Mouse (Mus musculus) ES-Bruce4 (cell line): ENCODE measurements around the gene Psma5. TPM values are rescaled to one million over a fixed set of nuclear protein-coding genes. Genes with fewer than 3 reads are reported as not detected.

Experiments
- H3K27ac ChIP-seq: 2 replicates; pipeline ENCODE4 v1.5.1; 2012; ENCODE audit warnings: low read length, inconsistent platforms; ENCODE audit not compliant: insufficient read depth
- H3K27me3 ChIP-seq: 2 replicates; pipeline ENCODE4 v1.6.1; 2012; ENCODE audit warnings: mild to moderate bottlenecking, low read length, inconsistent platforms; ENCODE audit not compliant: control insufficient read depth, poor library complexity, insufficient read depth, severe bottlenecking
- H3K36me3 ChIP-seq: 2 replicates; pipeline ENCODE4 v1.6.1; 2012; ENCODE audit warnings: inconsistent platforms, mild to moderate bottlenecking, low read length, moderate library complexity; ENCODE audit not compliant: control insufficient read depth, poor library complexity, insufficient read depth, severe bottlenecking
- H3K4me1 ChIP-seq: one replicate; pipeline ENCODE4 v1.8.1; 2011; ENCODE audit warnings: low read length; ENCODE audit not compliant: control insufficient read depth, insufficient read depth
- H3K4me3 ChIP-seq: 2 replicates; pipeline ENCODE4 v1.5.1; 2011; ENCODE audit warnings: low read depth, mild to moderate bottlenecking, low read length
- H3K9ac ChIP-seq: 2 replicates; pipeline ENCODE4 v1.6.1; 2012; ENCODE audit warnings: low read depth, mild to moderate bottlenecking, inconsistent platforms; ENCODE audit not compliant: poor library complexity, severe bottlenecking
- H3K9me3 ChIP-seq: replicated peaks from 2 replicates; pipeline ENCODE4 v1.6.1; 2012; ENCODE audit warnings: mild to moderate bottlenecking, low read length, inconsistent platforms; ENCODE audit not compliant: control insufficient read depth, poor library complexity, insufficient read depth, severe bottlenecking
- CTCF ChIP-seq: IDR thresholded peaks from one replicate; pipeline ENCODE4 v1.8.1; 2011; ENCODE audit warnings: low read depth, low read length
- EP300 ChIP-seq: IDR thresholded peaks from 2 replicates; pipeline ENCODE4 v1.6.1; 2011; ENCODE audit warnings: low read depth, low read length; ENCODE audit not compliant: insufficient read depth
- POLR2A ChIP-seq: IDR thresholded peaks from one replicate; pipeline ENCODE4 v1.8.1; 2011; ENCODE audit warnings: low read length; ENCODE audit not compliant: insufficient read depth
- polyA plus RNA-seq: library from polyadenylated mRNA; stranded (reverse); fragments of >200 nt; gene quantifications from 2 replicates; pipeline ENCODE4 v1.2.4, GENCODE M21; 2011; ENCODE audit warnings: low read depth; ENCODE audit not compliant: missing spikeins, insufficient read depth, insufficient read length

The Psma5 gene
- polyA plus RNA-seq, 1 experiment, result 159 TPM

DNA sequence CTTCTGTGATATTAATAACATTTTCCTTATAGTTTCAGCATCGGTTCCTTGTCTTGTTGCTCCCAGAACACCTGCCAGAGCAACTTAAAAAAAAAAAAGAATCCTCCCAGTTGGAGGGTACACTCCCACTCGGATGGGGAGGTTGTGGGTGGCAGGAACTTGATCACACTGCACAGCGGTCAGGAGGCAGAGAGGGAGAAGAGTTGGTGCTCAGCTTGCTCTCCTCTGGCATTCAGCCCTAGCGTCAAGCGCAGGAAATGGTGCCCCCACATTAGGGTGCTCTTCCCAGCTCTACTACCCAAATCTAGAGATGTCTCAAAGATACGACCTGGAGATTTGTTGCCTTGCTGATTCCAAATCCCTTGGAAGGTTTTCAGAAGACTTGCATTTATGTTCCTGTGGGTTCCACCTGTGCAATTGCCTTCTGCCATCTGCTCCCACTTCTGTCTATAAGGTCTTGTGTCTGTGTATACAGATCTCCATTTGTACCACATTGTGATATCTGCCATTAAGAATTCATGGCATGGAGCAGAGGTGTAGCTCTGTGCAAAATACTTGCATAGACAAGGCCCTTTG, 43.8 kb downstream of the Psma5 start:
- H3K27ac ChIP-seq, result no peak overlapping the region
- no peaks in the 10 kb centered on the region for H3K9me3 ChIP-seq
- peaks cover under 1% of the 10 kb centered on the region for H3K4me1 ChIP-seq
- H3K4me3 ChIP-seq, result no peak overlapping the region
- H3K36me3 ChIP-seq, result no peaks in the 10 kb centered on the region
- H3K9ac ChIP-seq, result no peak overlapping the region
- H3K27me3 ChIP-seq, result no peaks in the 10 kb centered on the region
- TF ChIP-seq EP300 (no peak), CTCF (no peak), POLR2A (no peak)

DNA sequence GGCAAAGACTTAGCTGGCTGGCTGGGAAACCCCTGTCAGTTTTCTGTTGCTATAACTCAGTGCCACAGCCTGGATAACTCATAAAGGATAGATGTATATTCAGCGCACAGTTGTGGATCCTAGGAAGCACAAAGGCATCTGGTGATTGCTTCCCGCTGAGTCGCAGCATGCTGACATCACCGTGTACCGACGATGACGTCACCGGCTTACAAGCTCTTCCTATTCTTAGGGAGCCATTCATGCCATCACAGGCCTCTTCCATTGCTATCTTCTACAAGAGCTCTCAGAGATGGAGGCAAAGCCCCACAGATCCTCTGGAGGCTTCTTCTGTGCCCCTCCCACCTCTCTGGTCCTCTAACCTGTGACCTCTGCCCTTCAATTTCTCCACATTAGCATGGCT, 47.0 kb downstream of the Psma5 start:
- H3K4me3 ChIP-seq, result no peak overlapping the region
- H3K27ac ChIP-seq, result no peak overlapping the region
- H3K9ac ChIP-seq, result no peak overlapping the region
- no peaks in the 10 kb centered on the region for H3K4me1 ChIP-seq
- H3K9me3 ChIP-seq, result no peaks in the 10 kb centered on the region
- TF ChIP-seq EP300 (no peak), POLR2A (no peak), CTCF (no peak)
- H3K27me3 ChIP-seq, result no peaks in the 10 kb centered on the region
- no peaks in the 10 kb centered on the region for H3K36me3 ChIP-seq

DNA sequence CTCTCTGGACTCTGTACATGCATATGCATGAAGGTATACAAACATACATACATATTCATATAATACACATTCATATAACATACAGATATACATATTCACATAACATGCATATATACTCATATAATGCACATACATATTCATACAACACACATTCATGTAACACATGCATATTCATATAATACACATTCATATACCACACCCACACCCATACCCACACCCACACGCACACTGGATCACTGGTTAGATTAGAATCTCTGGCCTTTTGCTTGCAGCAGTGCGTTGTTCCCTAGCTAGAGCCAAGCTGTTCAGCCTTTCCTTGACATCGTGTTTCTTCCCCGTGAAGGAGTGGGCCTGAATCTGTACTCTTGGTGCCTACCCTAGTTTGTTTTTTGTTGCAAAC, 48.0 kb downstream of the Psma5 start:
- H3K4me3 ChIP-seq, result no peak overlapping the region
- no peaks in the 10 kb centered on the region for H3K4me1 ChIP-seq
- H3K27me3 ChIP-seq, result no peaks in the 10 kb centered on the region
- H3K9ac ChIP-seq, result no peak overlapping the region
- H3K27ac ChIP-seq, result no peak overlapping the region
- H3K9me3 ChIP-seq, result no peaks in the 10 kb centered on the region
- no peaks in the 10 kb centered on the region for H3K36me3 ChIP-seq
- TF ChIP-seq CTCF (no peak), EP300 (no peak), POLR2A (no peak)

DNA sequence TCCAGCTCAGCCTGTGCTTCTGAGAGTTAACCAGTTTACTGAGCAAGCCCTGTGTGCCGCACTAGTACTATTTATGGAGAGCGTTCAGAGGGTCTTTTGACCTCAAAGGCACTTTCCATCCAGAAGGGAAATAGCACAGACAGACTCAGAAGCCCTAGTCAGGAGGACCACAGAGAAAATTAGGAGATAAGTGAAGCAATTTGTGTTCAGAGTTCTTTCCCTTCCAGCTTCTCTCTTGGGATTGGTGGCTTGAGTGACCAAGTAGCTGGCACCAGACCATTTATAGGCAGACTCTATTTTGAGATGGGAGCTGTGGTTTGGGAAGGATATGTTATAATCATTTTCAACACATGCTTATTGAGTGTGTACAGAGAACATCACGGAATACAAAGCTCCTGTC, 49.7 kb downstream of the Psma5 start:
- H3K4me3 ChIP-seq, result no peak overlapping the region
- no peak overlapping the region for H3K27ac ChIP-seq

DNA sequence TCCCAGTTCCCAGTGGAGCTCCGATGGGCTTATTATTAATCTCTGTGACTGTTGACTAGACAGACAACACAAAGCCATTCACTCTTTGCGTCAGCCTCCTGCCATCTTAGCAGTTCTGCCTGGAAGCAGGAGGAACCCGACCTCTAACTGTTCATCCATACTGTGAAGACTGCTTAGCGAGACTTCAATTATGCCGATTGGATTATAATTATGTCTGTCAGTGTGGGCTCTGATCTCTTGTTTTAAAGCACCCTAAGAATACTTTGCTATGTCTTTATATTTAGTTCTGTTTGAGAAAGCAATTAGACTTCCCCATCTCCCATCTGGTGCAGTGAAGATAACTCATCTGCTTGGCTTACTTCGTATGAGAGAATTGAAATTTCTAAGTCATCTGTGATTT, 50.8 kb downstream of the Psma5 start:
- Histone ChIP-seq H3K4me1 (no peaks in the 10 kb centered on the region), H3K27me3 (no peaks in the 10 kb centered on the region; the same call in 1 of the 2 replicates), H3K9ac (no peak overlapping the region), H3K27ac (no peak overlapping the region), H3K9me3 (no peaks in the 10 kb centered on the region), H3K36me3 (no peaks in the 10 kb centered on the region), H3K4me3 (no peak overlapping the region)
- TF ChIP-seq EP300, result no peak
- TF ChIP-seq CTCF, result no peak

More for the DNA sequence above, 49.7 kb downstream of the Psma5 start:
- H3K9me3 ChIP-seq, result no peaks in the 10 kb centered on the region
- no peaks in the 10 kb centered on the region; the same call in 1 of the 2 replicates for H3K27me3 ChIP-seq
- H3K4me1 ChIP-seq, result no peaks in the 10 kb centered on the region
- no peak overlapping the region for H3K9ac ChIP-seq
- TF ChIP-seq EP300, result no peak
- TF ChIP-seq CTCF, result no peak
- TF ChIP-seq POLR2A, result no peak
- no peaks in the 10 kb centered on the region for H3K36me3 ChIP-seq

DNA sequence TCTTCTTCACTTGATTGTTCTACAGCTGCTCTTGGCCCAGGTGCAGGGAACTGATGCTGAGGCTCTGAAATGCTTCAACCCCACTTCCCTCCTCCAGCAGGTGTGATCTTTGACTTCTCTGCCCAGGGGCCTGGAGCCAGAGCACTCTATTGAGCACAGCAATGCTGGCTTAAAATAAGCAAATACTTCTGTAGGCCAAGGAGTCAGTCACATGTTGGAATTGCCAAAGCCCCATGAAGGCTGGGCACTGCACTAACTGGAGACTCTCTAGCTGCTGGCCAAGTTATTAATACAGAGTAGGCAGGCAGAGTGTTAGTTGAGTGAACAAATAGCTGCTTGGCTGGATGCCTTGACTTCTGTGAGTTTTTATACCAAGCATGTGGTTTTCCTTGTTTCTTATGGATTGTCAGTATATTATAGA, 54.2 kb downstream of the Psma5 start:
- TF ChIP-seq CTCF (no peak), EP300 (no peak), POLR2A (no peak)
- H3K27ac ChIP-seq, result no peak overlapping the region
- no peak overlapping the region for H3K4me3 ChIP-seq
- H3K36me3 ChIP-seq, result no peaks in the 10 kb centered on the region
- no peak overlapping the region for H3K9ac ChIP-seq
- no peaks in the 10 kb centered on the region for H3K4me1 ChIP-seq
- H3K9me3 ChIP-seq, result no peaks in the 10 kb centered on the region
- no peaks in the 10 kb centered on the region; the same call in 1 of the 2 replicates for H3K27me3 ChIP-seq
